Mouse (Mus musculus): ENCODE measurements around the gene Pter. TPM values are rescaled to one million over a fixed set of nuclear protein-coding genes. Genes with fewer than 3 reads are reported as not detected.

Pter gene
- polyA plus RNA-seq, 1 experiment from 2014 or later, result 5.0 TPM

DNA sequence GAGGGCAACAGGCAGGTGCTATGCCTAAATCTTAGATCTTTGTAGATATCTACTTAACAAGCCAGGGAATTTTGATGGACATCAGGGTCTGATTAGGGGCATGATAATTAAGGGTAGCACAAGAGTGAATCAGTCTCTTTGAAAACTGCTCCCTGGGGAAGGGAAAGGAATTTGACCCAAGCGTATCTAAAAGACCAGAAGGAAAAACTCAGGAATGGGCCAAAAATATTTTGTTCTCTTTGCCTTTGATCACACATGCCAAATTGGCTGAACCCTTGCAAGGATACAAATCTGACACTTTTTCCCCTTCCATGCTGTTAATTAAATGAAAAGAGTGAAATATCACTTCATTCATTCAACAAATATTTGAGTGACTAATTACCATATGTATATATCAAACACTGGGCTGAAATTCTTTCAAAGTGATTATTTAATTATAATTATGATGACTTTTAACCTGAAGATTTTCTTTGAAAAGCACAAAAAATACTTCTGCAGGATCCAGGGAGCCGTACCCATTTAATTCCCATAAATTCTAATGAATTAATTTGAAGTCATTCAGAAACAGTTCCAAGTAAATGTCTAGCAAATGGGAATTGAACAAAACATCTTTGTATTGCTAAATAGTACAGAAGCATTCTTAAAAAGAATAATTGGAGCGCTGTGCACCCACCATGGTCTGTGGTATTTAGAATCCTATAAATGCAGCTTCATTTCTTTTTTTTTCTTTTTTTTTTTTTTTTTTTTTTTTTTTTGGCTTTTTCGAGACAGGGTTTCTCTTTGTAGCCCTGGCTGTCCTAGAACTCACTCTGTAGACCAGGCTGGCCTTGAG, 61.3 kb downstream of the Pter start:
- H3K9ac ChIP-seq (ENCODE audit: low read depth, low read length), result no peak overlapping the region
- no peak for ATAC-seq
- no peaks in the 10 kb centered on the region for H3K27me3 ChIP-seq (ENCODE audit: control insufficient read depth, insufficient read depth, low read depth, low read length)
- no peaks in the 10 kb centered on the region for H3K9me3 ChIP-seq (replicated peaks; ENCODE audit: control insufficient read depth, low read length, poor library complexity, severe bottlenecking)
- no peak overlapping the region for H3K4me3 ChIP-seq (ENCODE audit: low read depth, low read length)
- no peaks in the 10 kb centered on the region for H3K36me3 ChIP-seq (ENCODE audit: control insufficient read depth, insufficient read depth, low read length)
- WGBS, result 81% methylated on average over 4 of the region's 4 CpGs
- H3K27ac ChIP-seq (ENCODE audit: low read length), result no peak overlapping the region
- H3K4me2 ChIP-seq (ENCODE audit: low read length), result no peak overlapping the region
- no peaks in the 10 kb centered on the region for H3K4me1 ChIP-seq (ENCODE audit: control insufficient read depth, insufficient read depth, low read length)

DNA sequence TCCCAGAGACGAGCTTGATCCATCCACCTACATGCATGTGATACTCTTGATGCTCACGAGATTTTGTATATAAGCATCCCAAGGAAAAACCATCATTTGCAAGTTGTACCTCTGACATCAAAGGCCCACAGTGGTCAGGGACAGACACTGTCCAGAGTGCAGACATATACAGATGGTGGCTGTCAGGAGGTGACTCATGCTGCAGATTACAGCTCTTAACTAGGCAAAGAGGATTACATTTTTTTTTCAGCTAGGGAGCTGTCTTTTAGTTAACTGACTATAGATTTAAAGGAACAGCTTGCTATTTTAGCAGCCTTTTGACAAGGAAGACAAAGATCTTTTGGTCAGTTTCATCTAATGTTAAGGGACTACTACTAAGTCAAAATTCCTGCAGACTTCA, 76.2 kb downstream of the Pter start:
- 64% methylated on average over 2 of the region's 2 CpGs for WGBS

DNA sequence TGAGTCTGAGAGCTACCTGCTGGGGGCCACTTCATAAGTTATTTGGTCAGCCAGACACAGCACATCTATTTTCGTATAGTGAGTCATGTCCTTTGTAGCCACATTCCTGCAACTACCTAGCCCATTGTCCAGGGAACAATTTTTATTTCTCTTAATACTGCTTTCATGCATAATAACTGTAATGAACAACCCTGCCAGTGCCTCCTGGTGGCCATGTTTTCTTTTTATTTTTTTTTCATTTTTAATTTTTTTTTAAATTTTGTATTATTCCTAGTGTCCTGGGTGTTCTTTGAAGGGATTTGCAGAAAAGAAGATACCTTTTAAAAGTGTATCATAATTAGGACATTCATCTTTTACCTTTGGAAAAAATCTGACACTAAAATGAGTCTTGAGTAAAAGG, 84.6 kb downstream of the Pter start:
- H3K27me3 ChIP-seq (ENCODE audit: control insufficient read depth, insufficient read depth, low read depth, low read length), result peaks cover 17% of the 10 kb centered on the region
- peaks cover 19% of the 10 kb centered on the region for H3K4me1 ChIP-seq (ENCODE audit: control insufficient read depth, insufficient read depth, low read length)
- no peaks in the 10 kb centered on the region for H3K9me3 ChIP-seq (replicated peaks; ENCODE audit: control insufficient read depth, low read length, poor library complexity, severe bottlenecking)
- 80% methylated on average over 1 of the region's 1 CpGs for WGBS
- ATAC-seq, result no peak
- H3K36me3 ChIP-seq (ENCODE audit: control insufficient read depth, insufficient read depth, low read length), result no peaks in the 10 kb centered on the region
- H3K27ac ChIP-seq (ENCODE audit: low read length), result no peak overlapping the region
- H3K4me3 ChIP-seq (ENCODE audit: low read depth, low read length), result no peak overlapping the region
- H3K9ac ChIP-seq (ENCODE audit: low read depth, low read length), result no peak overlapping the region
- H3K4me2 ChIP-seq (ENCODE audit: low read length), result no peak overlapping the region

More for the DNA sequence above, 76.2 kb downstream of the Pter start:
- no peak overlapping the region for H3K9ac ChIP-seq (ENCODE audit: low read depth, low read length)
- ATAC-seq, result no peak
- H3K4me1 ChIP-seq (ENCODE audit: control insufficient read depth, insufficient read depth, low read length), result no peaks in the 10 kb centered on the region
- no peaks in the 10 kb centered on the region for H3K36me3 ChIP-seq (ENCODE audit: control insufficient read depth, insufficient read depth, low read length)
- H3K4me2 ChIP-seq (ENCODE audit: low read length), result no peak overlapping the region
- no peaks in the 10 kb centered on the region for H3K27me3 ChIP-seq (ENCODE audit: control insufficient read depth, insufficient read depth, low read depth, low read length)
- no peak overlapping the region for H3K4me3 ChIP-seq (ENCODE audit: low read depth, low read length)
- no peaks in the 10 kb centered on the region for H3K9me3 ChIP-seq (replicated peaks; ENCODE audit: control insufficient read depth, low read length, poor library complexity, severe bottlenecking)
- H3K27ac ChIP-seq (ENCODE audit: low read length), result no peak overlapping the region

GRCm38 (mm10) chr2:13009261-13009972, 85.6 kb downstream of the Pter start:
- Histone ChIP-seq H3K9me3 (replicated peaks; ENCODE audit: control insufficient read depth, low read length, poor library complexity, severe bottlenecking) (no peaks in the 10 kb centered on the region), H3K4me3 (ENCODE audit: low read depth, low read length) (peak overlapping the region; percentile 62), H3K9ac (ENCODE audit: low read depth, low read length) (peak overlapping the region; percentile 7; the same call in 1 of the 2 replicates), H3K27ac (ENCODE audit: low read length) (no peak overlapping the region), H3K4me1 (ENCODE audit: control insufficient read depth, insufficient read depth, low read length) (peaks cover 19% of the 10 kb centered on the region), H3K4me2 (ENCODE audit: low read length) (peak overlapping the region; percentile 100), H3K27me3 (ENCODE audit: control insufficient read depth, insufficient read depth, low read depth, low read length) (peaks cover 22% of the 10 kb centered on the region), H3K36me3 (ENCODE audit: control insufficient read depth, insufficient read depth, low read length) (no peaks in the 10 kb centered on the region)
- no peak for ATAC-seq
- WGBS, result 6% methylated on average over 18 of the region's 18 CpGs

DNA sequence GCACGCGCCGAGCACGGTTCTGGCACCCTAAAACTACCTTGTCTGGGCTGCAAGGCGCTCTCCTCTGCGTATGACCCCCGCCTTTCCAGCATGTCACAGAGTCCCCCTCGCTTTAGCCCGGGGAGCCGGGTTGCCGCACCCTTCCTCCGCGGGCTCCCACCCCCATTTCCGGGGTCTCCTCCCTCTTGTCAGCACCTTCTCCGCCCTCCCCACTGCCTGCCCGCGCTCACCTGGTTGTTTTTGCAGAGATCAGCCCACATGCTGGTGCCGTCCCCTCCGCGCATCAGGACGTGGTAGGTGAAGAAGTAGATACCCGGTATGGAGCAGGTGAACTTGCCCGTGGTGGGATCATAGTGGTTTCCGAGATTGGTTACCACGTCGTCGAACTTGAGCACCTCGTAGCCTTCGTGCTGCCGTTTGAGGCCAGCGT, 86.2 kb downstream of the Pter start:
- 2% methylated on average over 31 of the region's 31 CpGs for WGBS
- Histone ChIP-seq H3K4me2 (ENCODE audit: low read length) (peak overlapping the region; percentile 100), H3K9ac (ENCODE audit: low read depth, low read length) (peak overlapping the region; percentile 74), H3K27me3 (ENCODE audit: control insufficient read depth, insufficient read depth, low read depth, low read length) (peaks cover 22% of the 10 kb centered on the region), H3K4me1 (ENCODE audit: control insufficient read depth, insufficient read depth, low read length) (peaks cover 19% of the 10 kb centered on the region), H3K4me3 (ENCODE audit: low read depth, low read length) (peak overlapping the region; percentile 62), H3K27ac (ENCODE audit: low read length) (0 out of 2 replicates have a peak overlapping the region, but pooled peaks have one; percentile 4), H3K36me3 (ENCODE audit: control insufficient read depth, insufficient read depth, low read length) (no peaks in the 10 kb centered on the region), H3K9me3 (replicated peaks; ENCODE audit: control insufficient read depth, low read length, poor library complexity, severe bottlenecking) (no peaks in the 10 kb centered on the region)
- peak; percentile 41 for ATAC-seq

- ATAC-seq, result peak; percentile 82
- Histone ChIP-seq H3K4me3 (ENCODE audit: low read depth, low read length) (peak overlapping the region; percentile 62), H3K36me3 (ENCODE audit: control insufficient read depth, insufficient read depth, low read length) (no peaks in the 10 kb centered on the region), H3K4me1 (ENCODE audit: control insufficient read depth, insufficient read depth, low read length) (peaks cover 19% of the 10 kb centered on the region), H3K4me2 (ENCODE audit: low read length) (peak overlapping the region; percentile 100), H3K9ac (ENCODE audit: low read depth, low read length) (peak overlapping the region; percentile 74), H3K27me3 (ENCODE audit: control insufficient read depth, insufficient read depth, low read depth, low read length) (peaks cover 22% of the 10 kb centered on the region), H3K9me3 (replicated peaks; ENCODE audit: control insufficient read depth, low read length, poor library complexity, severe bottlenecking) (no peaks in the 10 kb centered on the region), H3K27ac (ENCODE audit: low read length) (0 out of 2 replicates have a peak overlapping the region, but pooled peaks have one; percentile 4)
- WGBS, result under 1% methylated on average over 62 of the region's 75 CpGs
These were observed 86.9 kb downstream of the Pter start for GRCm38 (mm10) chr2:13010460-13011341.

- peak within 1 kb of the TSS; percentile 4; the same call in 1 of the 2 replicates for H3K27ac ChIP-seq (ENCODE audit: low read length)
- peak; percentile 36; the same call in 1 of the 2 replicates for ATAC-seq
- under 1% methylated on average over 19 of the region's 19 CpGs for WGBS
These were observed 87.6 kb downstream of the Pter start, which contains the start of gene C1ql3 for GRCm38 (mm10) chr2:13011472-13011871. TSS of gene C1ql3 (minus strand) at chr2:13011806.

GRCm38 (mm10) chr2:13011973-13012372, 88.1 kb downstream of the Pter start:
- no peaks in the 10 kb centered on the region for H3K9me3 ChIP-seq (replicated peaks; ENCODE audit: control insufficient read depth, low read length, poor library complexity, severe bottlenecking)
- 42% methylated on average over 3 of the region's 3 CpGs for WGBS
- H3K4me3 ChIP-seq (ENCODE audit: low read depth, low read length), result peak overlapping the region; percentile 62
- no peaks in the 10 kb centered on the region for H3K36me3 ChIP-seq (ENCODE audit: control insufficient read depth, insufficient read depth, low read length)
- H3K4me1 ChIP-seq (ENCODE audit: control insufficient read depth, insufficient read depth, low read length), result peaks cover 19% of the 10 kb centered on the region
- H3K27me3 ChIP-seq (ENCODE audit: control insufficient read depth, insufficient read depth, low read depth, low read length), result peaks cover 22% of the 10 kb centered on the region
- peak overlapping the region; percentile 49; the same call in 1 of the 2 replicates for H3K9ac ChIP-seq (ENCODE audit: low read depth, low read length)
- no peak overlapping the region for H3K27ac ChIP-seq (ENCODE audit: low read length)
- no peak for ATAC-seq
- peak overlapping the region; percentile 100 for H3K4me2 ChIP-seq (ENCODE audit: low read length)

More at GRCm38 (mm10) chr2:13011472-13011871, 87.6 kb downstream of the Pter start, which contains the start of gene C1ql3:
- Histone ChIP-seq H3K36me3 (ENCODE audit: control insufficient read depth, insufficient read depth, low read length) (no peaks in the 10 kb centered on the region), H3K4me2 (ENCODE audit: low read length) (peak within 1 kb of the TSS; percentile 100), H3K4me1 (ENCODE audit: control insufficient read depth, insufficient read depth, low read length) (peaks cover 19% of the 10 kb centered on the region), H3K9ac (ENCODE audit: low read depth, low read length) (peak within 1 kb of the TSS; percentile 74), H3K27me3 (ENCODE audit: control insufficient read depth, insufficient read depth, low read depth, low read length) (peaks cover 22% of the 10 kb centered on the region), H3K9me3 (replicated peaks; ENCODE audit: control insufficient read depth, low read length, poor library complexity, severe bottlenecking) (no peaks in the 10 kb centered on the region), H3K4me3 (ENCODE audit: low read depth, low read length) (peak within 1 kb of the TSS; percentile 62)
